Mouse (Mus musculus) mature B cell (primary cell): ENCODE measurements around the gene Zfp775.
"Not testable (repeated sequence)": the region's sequence is repeated elsewhere in the genome, so short reads cannot be mapped to it uniquely, and the experiment has no call there.

Source experiments
- in situ Hi-C: fragments of 300-500 bp; cut with MboI; formaldehyde crosslinking; loops from 2 replicates; pipeline ENCODE4 v1.14.3; 2019

Zfp775 gene

GRCm38 (mm10) chr6:48591221-48591845 lies 10.5 kb upstream of the Zfp775 start:
- in situ Hi-C loops: no loop called here

DNA sequence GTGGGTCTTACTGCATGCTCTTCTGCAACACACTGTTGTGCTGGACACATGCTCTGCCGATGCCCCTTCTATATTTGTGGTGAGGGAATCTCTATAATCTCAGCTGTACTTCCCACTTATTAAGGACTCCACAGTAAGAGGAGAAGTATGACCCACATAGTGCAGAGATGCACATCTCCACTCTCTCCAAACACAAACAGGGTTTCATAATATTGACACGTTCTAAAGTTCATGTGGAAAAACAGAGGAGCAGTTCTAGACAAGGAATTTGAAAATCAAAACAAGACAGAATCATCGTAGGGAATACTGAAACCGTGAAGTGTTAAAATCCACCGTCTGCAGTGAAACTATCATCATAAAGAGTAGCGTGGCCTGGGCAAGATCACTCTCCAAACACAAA lies 10.0 kb upstream of the Zfp775 start:
- in situ Hi-C loops: no loop called here

GRCm38 (mm10) chr6:48593158-48594042 lies 8.5 kb upstream of the Zfp775 start, which contains the start of the genes Repin1 and Gm44965:
Repin1 (plus strand) TSS chr6:48593883.
Gm44965 (plus strand) TSS chr6:48593941.
- in situ Hi-C loops: no loop called here

- in situ Hi-C loops: no loop called here
Observed at GRCm38 (mm10) chr6:48594043-48594738, 7.7 kb upstream of the Zfp775 start.

- in situ Hi-C loops: no loop called here
Observed at GRCm38 (mm10) chr6:48595278-48595677, 6.6 kb upstream of the Zfp775 start.

DNA sequence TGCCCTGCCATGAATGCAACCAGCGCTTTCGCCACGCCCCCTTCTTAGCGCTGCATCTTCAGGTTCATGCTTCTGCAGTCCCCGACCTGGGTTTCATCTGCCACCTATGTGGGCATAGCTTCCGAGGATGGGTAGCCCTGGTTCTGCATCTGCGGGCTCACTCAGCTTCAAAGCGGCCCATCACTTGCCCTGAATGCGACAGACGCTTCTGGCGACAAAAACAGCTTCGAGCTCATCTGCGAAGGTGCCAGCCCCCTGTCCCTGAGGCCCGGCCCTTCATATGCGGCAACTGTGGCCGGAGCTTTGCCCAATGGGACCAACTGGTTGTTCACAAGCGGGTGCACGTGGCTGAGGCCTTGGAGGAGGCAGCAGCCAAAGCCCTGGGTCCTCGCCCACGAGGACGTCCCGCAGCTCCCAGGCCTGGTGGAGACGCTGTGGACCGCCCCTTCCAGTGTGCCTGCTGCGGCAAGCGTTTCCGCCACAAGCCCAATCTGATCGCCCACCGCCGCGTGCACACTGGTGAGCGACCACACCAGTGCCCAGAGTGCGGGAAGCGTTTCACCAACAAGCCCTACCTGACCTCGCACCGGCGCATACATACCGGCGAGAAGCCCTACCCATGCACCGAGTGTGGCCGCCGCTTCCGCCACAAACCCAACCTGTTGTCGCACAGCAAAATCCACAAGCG lies 5.2 kb upstream of the Zfp775 start:
- in situ Hi-C loops: no loop called here

GRCm38 (mm10) chr6:48597233-48597625 lies 4.6 kb upstream of the Zfp775 start:
- in situ Hi-C loops: no loop called here

DNA sequence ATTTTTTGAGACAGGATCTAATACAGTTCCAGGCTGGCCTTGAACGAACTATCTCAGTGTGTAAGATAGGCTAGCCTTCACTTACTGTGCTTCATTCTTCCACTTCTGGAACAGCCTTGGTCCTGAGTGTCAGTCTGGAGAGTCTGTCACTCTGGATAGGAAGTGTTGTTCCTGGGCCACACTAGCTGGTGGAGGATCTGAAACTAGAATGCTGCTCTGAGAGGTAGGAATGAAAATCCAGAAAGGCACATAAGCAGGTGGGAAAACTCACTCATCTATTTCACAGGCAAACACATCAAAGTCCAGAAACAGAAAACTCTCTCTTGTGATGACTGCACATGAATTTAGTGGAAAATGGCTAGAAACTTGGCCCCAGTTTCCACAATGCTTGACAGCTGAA lies 1.3 kb upstream of the Zfp775 start:
- in situ Hi-C loops: no loop called here

DNA sequence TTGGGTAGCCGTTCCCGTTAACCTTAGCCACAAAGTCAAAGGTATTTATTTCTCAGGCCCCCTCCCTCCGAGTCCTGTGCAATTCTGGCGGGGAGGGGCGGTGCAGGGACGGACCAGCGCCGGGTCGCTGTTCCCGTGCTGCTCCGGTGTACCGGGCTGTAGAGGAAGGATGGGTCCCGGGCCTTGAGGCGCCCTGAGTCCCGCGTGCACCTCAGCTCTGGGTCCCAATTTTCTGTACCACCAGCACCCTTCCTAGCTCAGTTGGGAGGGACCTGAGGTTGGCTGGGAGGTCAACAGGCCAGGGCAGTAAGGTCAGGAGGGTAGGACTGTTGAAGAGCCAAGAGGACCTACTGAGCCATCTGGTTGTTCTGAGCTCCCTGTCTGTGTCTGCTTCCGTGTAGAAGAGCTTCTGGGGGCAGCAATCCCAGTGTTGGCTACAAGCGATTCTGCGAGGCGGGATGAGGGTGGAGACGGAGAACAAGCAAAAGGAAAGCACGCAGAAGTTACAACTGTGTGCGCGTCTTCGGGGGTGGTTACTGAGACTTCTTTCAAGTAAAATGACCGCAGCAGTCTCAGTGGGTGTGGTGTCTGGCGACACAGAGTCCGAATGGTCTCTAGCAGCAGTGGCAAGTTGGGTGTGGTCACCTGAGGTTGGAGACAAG lies 348 bp downstream of the Zfp775 start:
- in situ Hi-C loops: no loop called here

- in situ Hi-C loops: no loop called here
Observed at GRCm38 (mm10) chr6:48608124-48608523, 6.3 kb downstream of the Zfp775 start.

DNA sequence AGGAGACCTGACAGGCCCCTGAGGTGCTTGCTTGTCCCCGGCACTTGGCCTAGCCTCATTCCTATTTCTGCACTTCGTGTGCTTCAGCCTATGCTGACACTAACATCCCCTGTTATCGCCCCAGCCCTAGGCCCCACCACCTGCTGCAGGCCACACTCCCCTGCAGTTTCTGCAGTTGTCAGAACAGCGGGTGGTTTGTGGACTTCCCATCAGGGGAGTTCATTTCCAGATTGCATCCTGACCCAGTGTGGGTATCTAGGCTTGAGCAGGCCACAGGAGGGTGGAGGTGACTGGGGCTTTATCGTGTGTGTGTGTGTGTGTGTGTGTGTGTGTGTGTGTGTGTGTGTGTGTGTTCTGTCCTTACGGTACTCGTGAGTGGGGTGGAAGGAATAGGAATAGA lies 7.6 kb downstream of the Zfp775 start:
- in situ Hi-C loops: no loop called here

GRCm38 (mm10) chr6:48610657-48611056 lies 8.8 kb downstream of the Zfp775 start:
- in situ Hi-C loops: no loop called here

DNA sequence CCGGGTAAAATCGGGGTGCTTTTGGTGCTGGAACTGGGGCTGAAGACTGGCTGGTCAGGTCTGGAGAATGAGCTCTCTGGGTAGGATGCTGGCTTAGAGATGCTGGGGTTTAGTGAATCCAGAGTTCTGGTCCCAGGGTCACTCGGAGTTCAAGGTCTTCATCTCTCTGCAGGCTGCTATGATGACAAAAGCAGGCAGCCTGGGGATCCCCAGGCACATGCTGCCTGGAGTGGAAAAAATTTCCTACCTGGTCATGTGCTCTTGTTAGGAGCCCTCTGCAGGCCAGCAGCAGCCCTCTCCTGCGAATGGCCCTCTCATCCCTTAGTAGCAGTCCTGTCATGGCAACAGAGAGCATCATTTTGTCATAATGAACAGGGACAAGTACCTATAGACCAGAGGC lies 11.6 kb downstream of the Zfp775 start:
- in situ Hi-C loops: no loop called here

DNA sequence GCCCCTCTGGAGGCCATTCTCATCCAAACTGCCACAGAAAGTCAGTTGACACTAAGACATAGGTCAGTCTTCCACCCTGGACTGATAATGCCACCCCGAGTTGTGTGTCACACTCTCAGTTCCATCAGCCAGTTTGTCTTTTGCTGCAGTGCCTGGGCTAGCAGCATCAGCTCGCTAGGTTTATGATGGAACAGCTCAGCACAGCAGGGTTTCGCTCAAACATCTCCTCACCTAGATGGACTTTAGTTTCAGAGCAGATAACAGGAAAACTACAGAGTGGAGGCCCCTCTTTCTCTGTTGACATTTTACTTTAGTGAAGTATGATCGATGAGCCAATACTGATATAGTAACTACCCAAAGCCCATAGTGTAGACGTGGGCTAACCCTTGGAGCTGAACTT lies 12.9 kb downstream of the Zfp775 start:
- in situ Hi-C loops: no loop called here

DNA sequence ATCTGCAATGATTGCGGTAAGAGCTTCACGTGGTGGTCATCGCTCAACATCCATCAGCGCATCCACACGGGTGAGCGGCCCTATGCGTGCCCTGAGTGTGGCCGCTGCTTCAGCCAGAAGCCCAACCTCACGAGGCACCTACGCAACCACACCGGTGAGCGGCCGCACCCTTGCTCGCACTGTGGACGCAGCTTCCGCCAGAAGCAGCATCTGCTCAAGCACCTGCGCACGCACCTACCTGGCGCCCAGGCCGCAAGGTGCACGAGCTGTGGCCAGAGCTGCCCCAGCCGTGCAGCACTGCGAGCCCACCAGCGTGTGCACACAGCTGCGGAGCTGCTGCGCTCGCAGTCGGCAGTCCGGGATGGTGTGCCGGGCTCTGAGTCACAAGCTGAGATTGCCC lies 18.2 kb downstream of the Zfp775 start:
- in situ Hi-C loops: no loop called here

- in situ Hi-C loops: not testable (repeated sequence)
Observed at GRCm38 (mm10) chr6:48622186-48622843, 20.5 kb downstream of the Zfp775 start.

DNA sequence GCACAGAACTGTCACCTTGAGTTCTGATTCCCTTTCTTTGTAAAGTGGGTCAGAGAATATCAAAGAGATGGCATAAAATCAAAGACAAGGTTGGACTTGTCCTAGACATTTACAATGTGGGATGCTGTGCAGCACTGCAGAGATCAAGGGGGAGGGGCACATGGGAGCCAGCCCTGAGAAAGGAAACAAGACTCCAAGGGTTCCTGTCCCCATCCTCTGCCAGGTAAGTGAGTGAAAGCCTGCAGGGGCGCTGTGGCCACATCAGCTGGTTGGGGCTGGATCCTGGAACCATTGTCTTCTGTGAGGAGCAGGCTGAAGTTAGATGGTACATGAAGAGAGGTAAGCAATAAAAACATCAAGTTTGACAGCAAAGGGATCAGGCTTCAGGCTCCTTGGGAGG lies 21.6 kb downstream of the Zfp775 start:
- in situ Hi-C loops: no loop called here

DNA sequence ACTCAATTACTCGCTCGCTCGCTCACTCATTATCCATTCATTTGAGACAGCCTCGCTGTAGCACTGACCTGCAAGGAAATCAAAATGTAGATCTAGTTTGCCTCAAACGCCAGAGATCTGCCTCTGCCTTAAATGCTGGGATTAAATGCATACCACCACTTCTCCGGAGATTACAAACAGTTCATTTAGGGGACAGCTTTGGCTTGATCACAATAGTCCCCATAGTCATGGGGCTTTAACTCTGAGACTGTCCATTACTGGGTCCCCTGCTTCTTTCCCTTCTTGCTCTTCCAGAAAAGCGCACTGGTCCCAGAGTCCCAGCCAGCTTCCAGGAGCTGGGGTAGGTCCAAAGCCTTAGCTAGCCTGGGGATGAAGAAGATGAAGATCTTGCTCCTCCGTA lies 24.6 kb downstream of the Zfp775 start, which contains the start of gene AI854703:
AI854703 (plus strand) TSS at position 301 of the 400 bp plus-strand sequence.
- in situ Hi-C loops: loop anchor here (25.0 kb wide), 1 partner anchor 439 kb away; no protein-coding TSS in a partner anchor

DNA sequence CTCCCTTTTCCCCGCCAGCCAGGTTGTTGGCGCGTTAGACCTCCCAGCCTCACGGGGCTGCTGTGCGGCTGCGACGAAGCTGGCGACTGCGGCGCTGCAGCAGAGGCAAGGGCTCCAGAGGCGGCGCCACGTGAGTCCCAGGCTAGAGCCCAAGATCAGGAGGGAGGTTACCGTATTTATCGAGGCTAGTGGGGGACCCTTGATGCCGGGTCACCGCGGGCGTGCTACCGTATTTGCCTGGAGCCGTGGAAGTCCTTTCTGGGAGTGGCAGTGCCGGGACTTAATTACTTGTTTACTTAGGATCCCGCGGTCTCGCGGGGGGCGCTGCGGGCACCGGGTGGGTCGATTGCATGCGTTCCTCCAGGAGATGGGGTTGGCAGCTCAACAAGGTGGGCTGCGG lies 25.1 kb downstream of the Zfp775 start:
- in situ Hi-C loops: loop anchor here (25.0 kb wide), 1 partner anchor 440 kb away; no protein-coding TSS in a partner anchor

DNA sequence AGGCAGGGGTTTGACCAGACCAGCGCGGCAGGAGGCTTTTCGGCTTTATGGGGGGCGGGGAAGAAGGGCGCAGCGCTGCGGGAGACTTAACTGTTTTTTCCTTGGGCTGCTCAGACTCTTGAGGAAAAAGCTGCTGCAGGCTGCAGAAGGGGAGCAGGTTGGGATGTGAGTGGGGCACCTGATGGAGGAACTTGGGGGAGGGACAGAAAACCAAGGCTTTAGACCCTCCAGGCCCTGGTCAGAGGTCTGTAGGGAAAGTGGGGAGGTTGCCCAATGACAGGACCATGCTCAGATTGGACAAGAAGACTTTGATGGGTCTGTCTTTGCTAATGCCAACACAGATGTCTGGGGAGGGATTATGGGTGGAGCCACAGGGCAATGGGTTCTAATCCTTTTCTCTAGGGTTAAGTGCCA lies 25.7 kb downstream of the Zfp775 start:
- in situ Hi-C loops: loop anchor here (25.0 kb wide), 1 partner anchor 440 kb away; no protein-coding TSS in a partner anchor

GRCm38 (mm10) chr6:48628377-48628776 lies 26.5 kb downstream of the Zfp775 start:
- in situ Hi-C loops: loop anchor here (25.0 kb wide), 1 partner anchor 441 kb away; no protein-coding TSS in a partner anchor
